ENCODE assay signal across 15 mouse cellular contexts in genomic region chr1:168761095-168761494, GRCm38 (mm10).
"Had no signal": no experiment of that assay in that cellular context is flagged by ENCODE, and none has a peak within 500 bp of the region (broad histone marks: within the 10 kb centered on the region; RNA-seq: fewer than 3 reads in every experiment).

No protein-coding gene starts in this region.

- H3K9ac ChIP-seq: neural tube, embryonic 13.5 days; neural tube, embryonic 15.5 days; stomach, embryonic 15.5 days had no signal

- H3K4me1 ChIP-seq: neural tube, embryonic 15.5 days; stomach, embryonic 15.5 days had no signal

- H3K27me3 ChIP-seq: neural tube, embryonic 13.5 days; neural tube, embryonic 15.5 days; stomach, embryonic 15.5 days had no signal

- H3K4me2 ChIP-seq: neural tube, embryonic 13.5 days; neural tube, embryonic 15.5 days; stomach, embryonic 15.5 days had no signal

- H3K9me3 ChIP-seq: neural tube, embryonic 13.5 days; neural tube, embryonic 15.5 days; stomach, embryonic 15.5 days had no signal

- H3K4me3 ChIP-seq: neural tube, embryonic 13.5 days; neural tube, embryonic 15.5 days; stomach, embryonic 15.5 days had no signal

- DNase-seq: retina, postnatal 1 day; right cerebral cortex, adult 18-20 months; right cerebral cortex, postnatal 14 days; right cerebral cortex, postnatal 25 days; right cerebral cortex, postnatal 4 days; spleen, adult 18-20 months; thymus, adult 18-20 months; thymus, adult 2 months; thymus, postnatal 25 days; thymus, postnatal 36 days; thymus, postnatal 4 days had no signal

- H3K27ac ChIP-seq: neural tube, embryonic 13.5 days; neural tube, embryonic 15.5 days; stomach, embryonic 15.5 days; stomach, postnatal 0 days had no signal

- H3K36me3 ChIP-seq: neural tube, embryonic 13.5 days; neural tube, embryonic 15.5 days; stomach, embryonic 15.5 days had no signal
